Mouse (Mus musculus) CH12.LX (cell line): ENCODE results near the gene Acsl5. TPM values are rescaled to one million over a fixed set of nuclear protein-coding genes. Genes with fewer than 3 reads are reported as not detected.

ENCODE experiments used
- DNase-seq: peaks from one replicate; pipeline ENCODE4 v3.0.0-alpha.2; 2013; ENCODE audit errors: extremely low read depth
- H3K27ac ChIP-seq: 2 replicates; pipeline ENCODE4 v1.5.1; 2012; ENCODE audit warnings: low read depth, mild to moderate bottlenecking, control low read depth, moderate library complexity; ENCODE audit not compliant: insufficient read depth
- H3K27me3 ChIP-seq: replicated peaks from 2 replicates; pipeline ENCODE3; 2012; ENCODE audit warnings: inconsistent platforms
- H3K36me3 ChIP-seq, 2 experiments: replicated peaks in 1 of 2; 2 replicates each; pipeline versions ENCODE3 to v1.6.1; 2012; ENCODE audit warnings: inconsistent platforms in 1 of 2, low read length in 1 of 2, mild to moderate bottlenecking in 1 of 2, mixed read lengths in 1 of 2, moderate library complexity in 1 of 2; ENCODE audit not compliant: control insufficient read depth in 1 of 2, insufficient read depth in 1 of 2
- H3K4me1 ChIP-seq, 2 experiments: 2 replicates each; pipeline ENCODE4 v1.6.1; 2012; ENCODE audit warnings: inconsistent platforms in 1 of 2, moderate library complexity in 1 of 2; ENCODE audit not compliant: insufficient read depth in 2 of 2, control insufficient read depth in 1 of 2
- H3K4me2 ChIP-seq: 2 replicates; pipeline ENCODE4 v1.6.1; 2012; ENCODE audit warnings: low read depth, mild to moderate bottlenecking, control low read depth; ENCODE audit not compliant: poor library complexity, insufficient read depth, severe bottlenecking
- H3K4me3 ChIP-seq, 3 experiments: fragments of 150-350 bp in 1 of 3; sonication (generic) in 1 of 3; replicated peaks in 1 of 3; 2 replicates each; pipeline versions ENCODE3 to v1.5.1; 2011 to 2012; ENCODE audit warnings: low read depth in 2 of 3, low read length in 2 of 3, mild to moderate bottlenecking in 2 of 3, moderate library complexity in 2 of 3, control low read depth in 1 of 3, improper control_type of control experiment in 1 of 3, inconsistent platforms in 1 of 3, mixed read lengths in 1 of 3; ENCODE audit not compliant: poor library complexity in 1 of 3
- H3K79me2 ChIP-seq: replicated peaks from 2 replicates; pipeline ENCODE4 v1.6.1; 2012; ENCODE audit warnings: mild to moderate bottlenecking, moderate library complexity; ENCODE audit not compliant: control insufficient read depth, poor library complexity, insufficient read depth, severe bottlenecking; ENCODE audit errors: extremely low read depth
- H3K9ac ChIP-seq: 2 replicates; pipeline ENCODE4 v1.6.1; 2012; ENCODE audit warnings: low read depth, mild to moderate bottlenecking, control low read depth, moderate library complexity; ENCODE audit not compliant: insufficient read depth
- H3K9me3 ChIP-seq: replicated peaks from 2 replicates; pipeline ENCODE3; 2012; ENCODE audit warnings: low read length, inconsistent platforms, mixed read lengths
- CHD1 ChIP-seq: IDR thresholded peaks from 2 replicates; pipeline ENCODE4 v1.6.1; 2012; ENCODE audit warnings: low read depth, low read length, improper control_type of control experiment, inconsistent platforms
- E2F4 ChIP-seq: IDR thresholded peaks from 2 replicates; pipeline ENCODE4 v1.6.1; 2011; ENCODE audit warnings: low read depth, low read length, improper control_type of control experiment; ENCODE audit not compliant: insufficient replicate concordance
- ELF1 ChIP-seq: IDR thresholded peaks from 2 replicates; pipeline ENCODE4 v1.6.1; 2014; ENCODE audit warnings: low read depth, mild to moderate bottlenecking, inconsistent platforms, low read length, improper control_type of control experiment
- GABPA ChIP-seq: IDR thresholded peaks from 2 replicates; pipeline ENCODE4 v1.6.1; 2012; ENCODE audit warnings: low read depth, low read length, improper control_type of control experiment, inconsistent platforms; ENCODE audit not compliant: insufficient replicate concordance
- IRF4 ChIP-seq: IDR thresholded peaks from 2 replicates; pipeline ENCODE4 v1.6.1; 2014; ENCODE audit warnings: low read depth, mild to moderate bottlenecking, inconsistent platforms, low read length, improper control_type of control experiment
- KAT2A ChIP-seq: IDR thresholded peaks from 2 replicates; pipeline ENCODE4 v1.6.1; 2012; ENCODE audit warnings: low read length, improper control_type of control experiment, inconsistent platforms; ENCODE audit not compliant: insufficient replicate concordance
- MAFK ChIP-seq: IDR thresholded peaks from 2 replicates; pipeline ENCODE4 v1.6.1; 2011; ENCODE audit warnings: low read length, improper control_type of control experiment; ENCODE audit not compliant: insufficient replicate concordance
- MAZ ChIP-seq: IDR thresholded peaks from 2 replicates; pipeline ENCODE4 v1.6.1; 2012; ENCODE audit warnings: low read depth, mild to moderate bottlenecking, inconsistent platforms, low read length, improper control_type of control experiment, moderate library complexity
- MEF2A ChIP-seq: IDR thresholded peaks from 2 replicates; pipeline ENCODE4 v1.6.1; 2014; ENCODE audit warnings: low read depth, mild to moderate bottlenecking, inconsistent platforms, low read length, improper control_type of control experiment, borderline replicate concordance
- MXI1 ChIP-seq: IDR thresholded peaks from 2 replicates; pipeline ENCODE4 v1.6.1; 2011; ENCODE audit warnings: mild to moderate bottlenecking, low read depth, low read length, improper control_type of control experiment
- MYC ChIP-seq: IDR thresholded peaks from 2 replicates; pipeline ENCODE4 v1.6.1; 2011; ENCODE audit warnings: low read depth, mild to moderate bottlenecking, improper control_type of control experiment, low read length
- NELFE ChIP-seq: IDR thresholded peaks from 2 replicates; pipeline ENCODE4 v1.6.1; 2011; ENCODE audit warnings: low read depth, low read length, improper control_type of control experiment
- PAX5 ChIP-seq: IDR thresholded peaks from 2 replicates; pipeline ENCODE4 v1.6.1; 2012; ENCODE audit warnings: low read length, inconsistent platforms, mixed read lengths
- POLR2AphosphoS2 ChIP-seq: IDR thresholded peaks from 2 replicates; pipeline ENCODE4 v1.6.1; 2011; ENCODE audit warnings: low read depth, low read length, improper control_type of control experiment
- TBP ChIP-seq: conservative IDR thresholded peaks from 2 replicates; pipeline ENCODE4 v1.6.1; 2011; ENCODE audit warnings: low read depth, low read length, improper control_type of control experiment
- UBTF ChIP-seq: IDR thresholded peaks from 2 replicates; pipeline ENCODE4 v1.6.1; 2012; ENCODE audit warnings: low read depth, mild to moderate bottlenecking, inconsistent platforms, low read length, improper control_type of control experiment, moderate library complexity
- USF2 ChIP-seq: conservative IDR thresholded peaks from 2 replicates; pipeline ENCODE4 v1.6.1; 2011; ENCODE audit warnings: low read depth, low read length, improper control_type of control experiment
- ZC3H11A ChIP-seq: IDR thresholded peaks from 2 replicates; pipeline ENCODE4 v1.6.1; 2012; ENCODE audit warnings: low read depth, mild to moderate bottlenecking, inconsistent platforms, low read length, improper control_type of control experiment
- ZKSCAN1 ChIP-seq: IDR thresholded peaks from 2 replicates; pipeline ENCODE4 v1.6.1; 2012; ENCODE audit warnings: low read depth, inconsistent platforms, low read length, improper control_type of control experiment, borderline replicate concordance
- ZNF384 ChIP-seq: IDR thresholded peaks from 2 replicates; pipeline ENCODE4 v1.6.1; 2012; ENCODE audit warnings: low read depth, low read length, improper control_type of control experiment, inconsistent platforms
- dilution Hi-C: fragments of 300-500 bp; cut with MboI; formaldehyde crosslinking; loops from 2 replicates; pipeline ENCODE4 v1.14.3; 2020; ENCODE audit warnings: low sequenced_read_pairs; ENCODE audit not compliant: extremely low pct_unique_long_range_greater_than_20kb, extremely low pct_ligation_motif_present
- in situ Hi-C: fragments of 300-500 bp; cut with MboI; formaldehyde crosslinking; loops from 3 replicates; pipeline ENCODE4 v1.14.3; 2019; ENCODE audit warnings: low sequenced_read_pairs, low pct_ligation_motif_present, low pct_unique_long_range_greater_than_20kb, mixed read lengths
- polyA plus RNA-seq: library from polyadenylated mRNA; unstranded; fragments of >175 nt; gene quantifications from 2 replicates; pipeline ENCODE4 v1.2.1, GENCODE M21; 2012; ENCODE audit warnings: low read depth; ENCODE audit not compliant: insufficient read length
- total RNA-seq, 2 experiments: library from RNA; depleted of rRNA; stranded (reverse); fragments of 300-350 nt in 1 of 2; fragments of >200 nt in 1 of 2; gene quantifications; 2 replicates each; pipeline ENCODE4 v1.2.3; 2012 to 2014

The Acsl5 gene
- total and polyA plus RNA-seq, 3 experiments, result 126 to 265 (median 196) TPM

GRCm38 (mm10) chr19:55244791-55245231, 6.9 kb upstream of the Acsl5 start (continued):
- TF ChIP-seq NELFE, result no peak
- TF ChIP-seq KAT2A, result no peak

- peaks cover 4% of the 10 kb centered on the region for H3K9me3 ChIP-seq
- in situ Hi-C loops, result no loop called here
- H3K4me2 ChIP-seq, result no peak overlapping the region
- TF ChIP-seq MAFK (no peak), MXI1 (no peak), PAX5 (no peak), TBP (no peak), ZC3H11A (no peak), MYC (no peak)
- TF ChIP-seq, all 38 proteins: peak for 0
- DNase-seq, result no peak
- H3K27ac ChIP-seq, result no peak overlapping the region
- no peak overlapping the region for H3K9ac ChIP-seq
- H3K36me3 ChIP-seq, result no peaks in the 10 kb centered on the region
- peaks cover 3% of the 10 kb centered on the region for H3K27me3 ChIP-seq
- no peak overlapping the region for H3K4me3 ChIP-seq
- peaks cover 0 to 3% of the 10 kb centered on the region in 2 experiments; a peak in 1 of 4 replicates for H3K4me1 ChIP-seq
- H3K79me2 ChIP-seq, result no peaks in the 10 kb centered on the region
- dilution Hi-C loops, result no loop called here
These were observed 4.2 kb upstream of the Acsl5 start for GRCm38 (mm10) chr19:55247563-55247962.

DNA sequence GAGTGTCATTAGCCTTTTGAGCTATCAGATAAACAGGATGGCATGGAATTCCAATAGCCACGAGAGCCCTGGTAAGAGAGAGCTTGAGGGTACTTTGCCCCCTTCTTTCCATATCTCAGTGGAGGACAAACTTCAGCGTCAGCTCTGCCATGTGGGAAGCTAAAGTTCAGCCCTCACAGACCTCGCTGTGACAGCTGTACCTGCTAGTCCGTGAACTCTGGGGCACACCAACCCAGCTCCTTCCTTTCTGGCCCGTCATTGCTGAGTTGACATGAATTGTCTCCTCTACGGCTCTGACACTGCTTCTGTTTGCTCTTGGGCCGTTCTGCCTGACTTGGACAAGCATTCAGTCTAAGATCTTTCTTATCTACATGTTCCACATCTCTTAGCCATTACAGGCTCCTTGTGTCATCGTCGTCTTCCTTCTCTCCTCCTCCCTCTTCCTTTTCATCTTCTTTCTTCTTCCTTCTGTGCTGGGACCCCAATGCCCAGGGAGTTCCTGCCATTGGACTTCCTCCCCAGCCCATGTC, 3.7 kb upstream of the Acsl5 start:
- Histone ChIP-seq H3K27ac (no peak overlapping the region), H3K4me2 (no peak overlapping the region)

GRCm38 (mm10) chr19:55250451-55250850, 1.3 kb upstream of the Acsl5 start:
- Histone ChIP-seq H3K4me1 (peaks cover 2 to 7% of the 10 kb centered on the region in 2 experiments; a peak in 2 of 4 replicates), H3K4me2 (no peak overlapping the region), H3K9ac (no peak overlapping the region), H3K79me2 (peaks cover 12% of the 10 kb centered on the region), H3K4me3 (no peak overlapping the region), H3K36me3 (no peaks in the 10 kb centered on the region), H3K9me3 (peaks cover 4% of the 10 kb centered on the region), H3K27ac (no peak overlapping the region), H3K27me3 (peaks cover 1% of the 10 kb centered on the region)
- DNase-seq, result no peak
- TF ChIP-seq USF2 (no peak), MYC (no peak), GABPA (no peak), ELF1 (no peak), POLR2AphosphoS2 (no peak), ZNF384 (no peak), CHD1 (no peak), IRF4 (no peak), E2F4 (no peak), ZKSCAN1 (no peak), KAT2A (no peak), ZC3H11A (no peak), UBTF (no peak), MAFK (no peak), MAZ (no peak)
- in situ Hi-C loops (no loop called here), dilution Hi-C loops (no loop called here)

More for the DNA sequence above, 3.7 kb upstream of the Acsl5 start:
- no peak for DNase-seq
- Histone ChIP-seq H3K9ac (no peak overlapping the region), H3K36me3 (no peaks in the 10 kb centered on the region), H3K79me2 (no peaks in the 10 kb centered on the region), H3K4me3 (no peak overlapping the region), H3K4me1 (peaks cover 0 to 3% of the 10 kb centered on the region in 2 experiments; a peak in 1 of 4 replicates), H3K27me3 (peaks cover 1% of the 10 kb centered on the region), H3K9me3 (peaks cover 4% of the 10 kb centered on the region)
- TF ChIP-seq PAX5 (no peak), CHD1 (no peak), MEF2A (no peak)
- dilution Hi-C loops (no loop called here), in situ Hi-C loops (no loop called here)
